Mouse (Mus musculus): ENCODE data around the gene Plekha7. TPM values are rescaled to one million over a fixed set of nuclear protein-coding genes. Genes with fewer than 3 reads are reported as not detected.
A peak's percentile ranks its signal among the peaks of the same experiment; 100 is the strongest.

Plekha7 gene
- total and polyA plus RNA-seq, 2 experiments from 2014 or later, result 7.9 to 22.8 TPM

DNA sequence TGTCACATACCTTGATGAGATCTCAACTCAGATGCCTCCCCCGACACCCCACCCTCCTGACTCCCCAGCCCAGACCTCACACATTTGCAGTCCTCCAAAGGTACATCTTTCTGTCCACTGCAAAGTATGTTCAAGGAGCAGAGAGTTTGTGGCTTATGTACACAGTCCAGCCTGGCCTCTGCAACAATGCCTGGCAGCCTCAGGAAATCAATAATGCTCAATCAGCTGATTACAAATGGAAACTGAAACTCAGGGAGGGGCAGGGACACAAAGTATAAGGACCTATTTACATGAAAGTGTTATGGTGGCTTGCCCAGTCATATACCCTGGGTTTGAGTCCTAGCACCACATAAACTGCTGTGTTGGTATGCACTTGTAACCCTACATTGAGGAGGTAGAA is 23.0 kb downstream of the Plekha7 start:
- Histone ChIP-seq H3K9me3 (ENCODE audit: low read length) (no peaks in the 10 kb centered on the region), H3K4me1 (ENCODE audit: insufficient read depth, low read length) (no peaks in the 10 kb centered on the region), H3K9ac (replicated peaks; ENCODE audit: low read length) (no peak overlapping the region), H3K27me3 (ENCODE audit: insufficient read depth, low read length) (no peaks in the 10 kb centered on the region), H3K36me3 (ENCODE audit: insufficient read depth, low read length) (no peaks in the 10 kb centered on the region), H3K4me3 (ENCODE audit: low read length) (no peak overlapping the region), H3K27ac (no peak overlapping the region), H3K4me2 (ENCODE audit: low read depth, low read length) (no peak overlapping the region)
- 85% methylated on average over 1 of the region's 1 CpGs for WGBS
- ATAC-seq (no peak), DNase-seq (ENCODE audit: low spot score) (no peak)
- TF ChIP-seq CTCF (IDR thresholded peaks at IDR 0.05; ENCODE audit: low read depth), result no peak

DNA sequence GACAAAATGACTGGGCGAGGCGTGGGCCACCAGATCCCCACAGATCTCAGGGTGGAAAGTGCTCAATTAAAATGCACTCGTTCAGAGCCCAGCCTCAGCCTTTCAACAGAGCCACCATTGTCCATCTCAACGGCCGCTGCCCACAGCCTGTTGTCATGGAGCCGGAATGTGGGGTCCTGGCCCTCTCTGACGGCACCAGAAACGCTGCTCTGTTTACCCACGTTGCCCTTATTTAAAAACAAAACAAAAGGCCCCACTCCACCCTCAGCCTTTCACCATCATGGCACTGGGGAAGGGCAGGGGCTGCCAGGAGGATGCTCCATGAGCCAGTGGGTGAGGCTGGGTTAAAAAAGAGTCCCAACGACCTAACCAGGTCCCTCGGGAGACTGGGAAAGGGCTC is 25.4 kb downstream of the Plekha7 start:
- no peak for TF ChIP-seq CTCF (IDR thresholded peaks at IDR 0.05; ENCODE audit: low read depth)
- ATAC-seq, result peak; percentile 88
- no peak overlapping the region for H3K9ac ChIP-seq (replicated peaks; ENCODE audit: low read length)
- H3K4me2 ChIP-seq (ENCODE audit: low read depth, low read length), result no peak overlapping the region
- no peaks in the 10 kb centered on the region for H3K36me3 ChIP-seq (ENCODE audit: insufficient read depth, low read length)
- no peak overlapping the region for H3K4me3 ChIP-seq (ENCODE audit: low read length)
- no peaks in the 10 kb centered on the region for H3K27me3 ChIP-seq (ENCODE audit: insufficient read depth, low read length)
- no peaks in the 10 kb centered on the region for H3K4me1 ChIP-seq (ENCODE audit: insufficient read depth, low read length)
- WGBS, result 16% methylated on average over 11 of the region's 11 CpGs
- peak; percentile 76 for DNase-seq (ENCODE audit: low spot score)
- H3K9me3 ChIP-seq (ENCODE audit: low read length), result no peaks in the 10 kb centered on the region
- H3K27ac ChIP-seq, result peak overlapping the region; percentile 74

DNA sequence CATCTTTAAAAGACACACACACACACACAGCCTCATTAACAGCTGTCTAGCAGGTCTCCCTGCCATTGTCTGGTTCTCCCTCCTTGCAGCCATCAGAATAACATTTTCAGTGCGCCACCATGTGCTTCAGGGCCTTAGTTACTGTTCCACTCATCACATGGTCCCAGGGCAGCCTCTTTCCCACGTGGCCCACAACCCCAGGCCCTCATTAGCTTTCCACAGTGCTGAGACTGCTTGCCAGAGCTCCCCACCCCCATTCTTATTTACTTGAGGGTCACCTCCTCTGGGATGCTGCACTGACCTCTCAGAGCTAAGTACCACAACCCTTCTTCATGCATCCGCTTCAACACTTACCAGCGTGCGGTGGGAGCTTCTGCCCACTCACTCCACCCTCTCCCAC is 28.1 kb downstream of the Plekha7 start:
- H3K9me3 ChIP-seq (ENCODE audit: low read length), result no peaks in the 10 kb centered on the region
- H3K4me2 ChIP-seq (ENCODE audit: low read depth, low read length), result no peak overlapping the region
- H3K4me1 ChIP-seq (ENCODE audit: insufficient read depth, low read length), result no peaks in the 10 kb centered on the region
- H3K4me3 ChIP-seq (ENCODE audit: low read length), result no peak overlapping the region
- TF ChIP-seq CTCF (IDR thresholded peaks at IDR 0.05; ENCODE audit: low read depth), result no peak
- H3K27ac ChIP-seq, result no peak overlapping the region
- no peak overlapping the region for H3K9ac ChIP-seq (replicated peaks; ENCODE audit: low read length)
- 38% methylated on average over 5 of the region's 5 CpGs for WGBS
- no peaks in the 10 kb centered on the region for H3K27me3 ChIP-seq (ENCODE audit: insufficient read depth, low read length)
- no peaks in the 10 kb centered on the region for H3K36me3 ChIP-seq (ENCODE audit: insufficient read depth, low read length)
- ATAC-seq (peak; percentile 9; the same call in 1 of the 2 replicates), DNase-seq (ENCODE audit: low spot score) (no peak)

DNA sequence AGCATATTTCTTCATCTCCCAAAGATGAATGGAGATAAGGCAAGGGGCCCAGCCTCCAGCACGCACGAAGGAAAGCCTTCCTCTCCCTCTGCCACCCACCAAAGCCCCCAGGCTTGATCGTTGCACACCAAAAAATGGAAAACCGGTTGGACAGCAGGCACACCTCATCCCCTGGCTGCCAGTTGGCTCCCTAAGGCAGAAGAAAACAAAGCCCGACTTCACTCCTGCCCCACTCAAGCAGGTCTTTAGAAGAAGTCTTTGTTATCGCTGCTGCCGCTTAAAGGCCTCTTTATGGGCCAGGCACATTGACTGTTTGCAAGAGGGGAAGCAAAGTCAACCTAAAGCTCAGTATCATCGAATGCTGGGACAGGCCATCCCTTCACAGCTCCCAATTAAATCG is 29.9 kb downstream of the Plekha7 start:
- no peak overlapping the region for H3K4me3 ChIP-seq (ENCODE audit: low read length)
- ATAC-seq (no peak), DNase-seq (ENCODE audit: low spot score) (no peak)
- H3K36me3 ChIP-seq (ENCODE audit: insufficient read depth, low read length), result no peaks in the 10 kb centered on the region
- no peak overlapping the region for H3K27ac ChIP-seq
- no peak overlapping the region for H3K4me2 ChIP-seq (ENCODE audit: low read depth, low read length)
- no peaks in the 10 kb centered on the region for H3K9me3 ChIP-seq (ENCODE audit: low read length)
- WGBS, result 39% methylated on average over 9 of the region's 9 CpGs
- no peaks in the 10 kb centered on the region for H3K27me3 ChIP-seq (ENCODE audit: insufficient read depth, low read length)
- TF ChIP-seq CTCF (IDR thresholded peaks at IDR 0.05; ENCODE audit: low read depth), result no peak
- H3K4me1 ChIP-seq (ENCODE audit: insufficient read depth, low read length), result no peaks in the 10 kb centered on the region
- H3K9ac ChIP-seq (replicated peaks; ENCODE audit: low read length), result no peak overlapping the region

DNA sequence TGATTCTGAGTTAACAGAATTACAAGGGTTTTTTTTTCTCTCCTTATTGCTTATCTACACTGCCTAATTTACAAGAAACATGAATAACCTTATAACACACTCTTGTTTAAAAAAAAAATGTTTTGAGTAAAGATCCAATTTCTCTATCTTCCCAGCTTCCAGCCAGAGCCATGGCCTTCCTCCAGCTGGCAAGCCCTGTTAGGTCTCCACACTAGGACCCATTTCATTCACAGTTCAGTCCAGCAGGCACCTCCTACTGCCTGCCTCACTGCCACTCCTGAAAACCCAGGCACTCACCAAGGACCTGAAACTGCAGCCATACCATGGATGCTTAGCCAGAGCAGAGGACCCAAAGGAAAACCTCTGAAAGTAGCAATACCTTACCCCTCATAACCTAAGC is 31.9 kb downstream of the Plekha7 start:
- TF ChIP-seq CTCF (IDR thresholded peaks at IDR 0.05; ENCODE audit: low read depth), result no peak
- Histone ChIP-seq H3K9ac (replicated peaks; ENCODE audit: low read length) (no peak overlapping the region), H3K27me3 (ENCODE audit: insufficient read depth, low read length) (no peaks in the 10 kb centered on the region), H3K27ac (no peak overlapping the region), H3K4me3 (ENCODE audit: low read length) (no peak overlapping the region), H3K4me1 (ENCODE audit: insufficient read depth, low read length) (no peaks in the 10 kb centered on the region), H3K9me3 (ENCODE audit: low read length) (no peaks in the 10 kb centered on the region), H3K36me3 (ENCODE audit: insufficient read depth, low read length) (no peaks in the 10 kb centered on the region), H3K4me2 (ENCODE audit: low read depth, low read length) (no peak overlapping the region)
- DNase-seq (ENCODE audit: low spot score) (peak; percentile 32), ATAC-seq (no peak)

DNA sequence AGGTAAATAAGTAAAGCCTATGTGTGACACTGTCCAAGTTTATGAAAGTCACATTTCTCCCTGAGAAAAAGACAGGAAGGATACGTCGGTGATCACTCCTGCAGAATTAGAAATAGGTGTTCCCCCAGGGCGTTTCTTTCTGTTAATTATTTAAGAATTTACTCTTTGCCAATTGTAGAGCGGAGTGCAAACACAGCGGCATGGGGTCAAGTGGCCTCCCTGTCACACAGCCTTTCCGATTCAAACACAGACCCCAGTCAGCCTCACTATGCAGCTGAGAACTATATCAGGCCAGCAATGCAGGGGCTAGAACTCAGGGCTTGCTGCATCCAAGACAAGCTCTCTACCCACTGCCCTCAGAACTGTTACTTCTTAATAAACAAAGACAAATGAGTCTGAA is 35.1 kb downstream of the Plekha7 start:
- 93% methylated on average over 6 of the region's 6 CpGs for WGBS
- Histone ChIP-seq H3K4me2 (ENCODE audit: low read depth, low read length) (no peak overlapping the region), H3K36me3 (ENCODE audit: insufficient read depth, low read length) (no peaks in the 10 kb centered on the region), H3K27me3 (ENCODE audit: insufficient read depth, low read length) (no peaks in the 10 kb centered on the region), H3K27ac (no peak overlapping the region), H3K4me3 (ENCODE audit: low read length) (no peak overlapping the region), H3K4me1 (ENCODE audit: insufficient read depth, low read length) (no peaks in the 10 kb centered on the region), H3K9ac (replicated peaks; ENCODE audit: low read length) (no peak overlapping the region), H3K9me3 (ENCODE audit: low read length) (no peaks in the 10 kb centered on the region)
- DNase-seq (ENCODE audit: low spot score) (no peak), ATAC-seq (no peak)
- no peak for TF ChIP-seq CTCF (IDR thresholded peaks at IDR 0.05; ENCODE audit: low read depth)

- ATAC-seq (peak; percentile 61; the same call in 1 of the 2 replicates), DNase-seq (ENCODE audit: low spot score) (peak; percentile 44)
- no peaks in the 10 kb centered on the region for H3K27me3 ChIP-seq (ENCODE audit: insufficient read depth, low read length)
- H3K36me3 ChIP-seq (ENCODE audit: insufficient read depth, low read length), result no peaks in the 10 kb centered on the region
- no peak overlapping the region for H3K27ac ChIP-seq
- no peaks in the 10 kb centered on the region for H3K9me3 ChIP-seq (ENCODE audit: low read length)
- H3K9ac ChIP-seq (replicated peaks; ENCODE audit: low read length), result no peak overlapping the region
- H3K4me3 ChIP-seq (ENCODE audit: low read length), result no peak overlapping the region
- no peaks in the 10 kb centered on the region for H3K4me1 ChIP-seq (ENCODE audit: insufficient read depth, low read length)
- 36% methylated on average over 6 of the region's 6 CpGs for WGBS
- no peak overlapping the region for H3K4me2 ChIP-seq (ENCODE audit: low read depth, low read length)
- no peak for TF ChIP-seq CTCF (IDR thresholded peaks at IDR 0.05; ENCODE audit: low read depth)
Measured at GRCm38 (mm10) chr7:116269501-116269995, 38.6 kb downstream of the Plekha7 start.

Measured in hindbrain, postnatal 0 days (tissue).